Mouse (Mus musculus) hindbrain, embryonic 12.5 days (tissue): Measurements from ENCODE around the gene Pold2. TPM values are rescaled to one million over a fixed set of nuclear protein-coding genes. Genes with fewer than 3 reads are reported as not detected.

ENCODE experiments used
- ATAC-seq: fragments of 200-750 bp; cut with Nextera tagmentation; 2 replicates; pipeline ENCODE4 v1.8.0; 2017; ENCODE audit warnings: moderate TSS enrichment; ENCODE audit not compliant: low FRiP score
- H3K27ac ChIP-seq: fragments of 300-500 bp; sonication (generic); 2 replicates; pipeline ENCODE4 v1.5.1; 2016; ENCODE audit warnings: mild to moderate bottlenecking
- H3K27me3 ChIP-seq: fragments of 300-500 bp; sonication (generic); 2 replicates; pipeline ENCODE4 v1.6.1; 2016; ENCODE audit warnings: mild to moderate bottlenecking
- H3K36me3 ChIP-seq: fragments of 300-500 bp; sonication (generic); 2 replicates; pipeline ENCODE4 v1.6.1; 2016; ENCODE audit warnings: mild to moderate bottlenecking
- H3K4me1 ChIP-seq: fragments of 300-500 bp; sonication (generic); 2 replicates; pipeline ENCODE4 v1.6.1; 2016
- H3K4me2 ChIP-seq: fragments of 300-500 bp; sonication (generic); replicated peaks from 2 replicates; pipeline ENCODE4 v1.6.1; 2016; ENCODE audit warnings: mild to moderate bottlenecking
- H3K4me3 ChIP-seq: fragments of 300-500 bp; sonication (generic); 2 replicates; pipeline ENCODE4 v1.5.1; 2016; ENCODE audit warnings: mild to moderate bottlenecking
- H3K9ac ChIP-seq: fragments of 300-500 bp; sonication (generic); 2 replicates; pipeline ENCODE4 v1.6.1; 2016; ENCODE audit warnings: mild to moderate bottlenecking, moderate library complexity
- H3K9me3 ChIP-seq: fragments of 300-500 bp; sonication (generic); replicated peaks from 2 replicates; pipeline ENCODE4 v1.6.1; 2016; ENCODE audit warnings: mild to moderate bottlenecking
- WGBS: fragments of 180-500 bp; shearing (Covaris S2); methylation state at CpG from one replicate; pipeline ENCODE4 v1.1.7; 2016; 5-methylcytosine and 5-hydroxymethylcytosine counted together
- polyA plus RNA-seq: library from polyadenylated mRNA; unstranded; fragments of >200 nt; fragmentation: Nextera tagmentation; extraction: Ambion mirVana; gene quantifications from 2 replicates; pipeline ENCODE4 v1.2.1, GENCODE M21; 2016

The Pold2 gene
- polyA plus RNA-seq = 79.6 and 84.1 TPM in 2 replicates

- under 1% methylated on average over 38 of the region's 52 CpGs for WGBS
Measured at GRCm38 (mm10) chr11:5877921-5878526, at the start of gene Pold2. Gene Pold2, minus strand, starts transcription at chr11:5878292.

GRCm38 (mm10) chr11:5926696-5927220 lies 48.7 kb upstream of the Pold2 start:
- Histone ChIP-seq H3K4me2 (no peak overlapping the region), H3K4me1 (no peaks in the 10 kb centered on the region), H3K4me3 (no peak overlapping the region), H3K9me3 (no peaks in the 10 kb centered on the region), H3K27me3 (no peaks in the 10 kb centered on the region), H3K9ac (no peak overlapping the region), H3K27ac (no peak overlapping the region), H3K36me3 (no peaks in the 10 kb centered on the region)
- ATAC-seq = no peak
- WGBS = 85% methylated on average over 3 of the region's 3 CpGs

More at GRCm38 (mm10) chr11:5877921-5878526, at the start of gene Pold2:
- Histone ChIP-seq H3K9ac (peak within 1 kb of the TSS; percentile 66), H3K27me3 (no peaks in the 10 kb centered on the region), H3K4me2 (peak within 1 kb of the TSS; percentile 56), H3K4me1 (peaks cover 15% of the 10 kb centered on the region), H3K27ac (peak within 1 kb of the TSS; percentile 90), H3K9me3 (no peaks in the 10 kb centered on the region), H3K4me3 (peak within 1 kb of the TSS; percentile 65), H3K36me3 (peaks cover 23% of the 10 kb centered on the region)
- ATAC-seq = peak; percentile 98

GRCm38 (mm10) chr11:5924699-5925098 lies 46.6 kb upstream of the Pold2 start:
- Histone ChIP-seq H3K27ac (no peak overlapping the region), H3K4me3 (no peak overlapping the region), H3K9me3 (no peaks in the 10 kb centered on the region), H3K4me2 (no peak overlapping the region), H3K36me3 (no peaks in the 10 kb centered on the region), H3K4me1 (no peaks in the 10 kb centered on the region), H3K9ac (no peak overlapping the region), H3K27me3 (no peaks in the 10 kb centered on the region)
- ATAC-seq = no peak
- 57% methylated on average over 8 of the region's 8 CpGs for WGBS

GRCm38 (mm10) chr11:5920323-5920960 lies 42.4 kb upstream of the Pold2 start:
- Histone ChIP-seq H3K4me3 (no peak overlapping the region), H3K4me2 (no peak overlapping the region), H3K27me3 (no peaks in the 10 kb centered on the region), H3K27ac (no peak overlapping the region), H3K36me3 (no peaks in the 10 kb centered on the region), H3K9ac (no peak overlapping the region), H3K9me3 (no peaks in the 10 kb centered on the region), H3K4me1 (no peaks in the 10 kb centered on the region)
- WGBS = 37% methylated on average over 17 of the region's 17 CpGs
- no peak for ATAC-seq

GRCm38 (mm10) chr11:5919606-5920005 lies 41.5 kb upstream of the Pold2 start:
- Histone ChIP-seq H3K27ac (no peak overlapping the region), H3K36me3 (no peaks in the 10 kb centered on the region), H3K9me3 (no peaks in the 10 kb centered on the region), H3K9ac (no peak overlapping the region), H3K4me1 (no peaks in the 10 kb centered on the region), H3K4me2 (no peak overlapping the region), H3K4me3 (no peak overlapping the region), H3K27me3 (no peaks in the 10 kb centered on the region)
- WGBS = 95% methylated on average over 4 of the region's 4 CpGs
- no peak for ATAC-seq

- H3K9me3 ChIP-seq = no peaks in the 10 kb centered on the region
- H3K9ac ChIP-seq = no peak overlapping the region
- no peak overlapping the region for H3K4me2 ChIP-seq
- H3K27ac ChIP-seq = no peak overlapping the region
- H3K27me3 ChIP-seq = no peaks in the 10 kb centered on the region
- H3K36me3 ChIP-seq = no peaks in the 10 kb centered on the region
- no peak overlapping the region for H3K4me3 ChIP-seq
- no peaks in the 10 kb centered on the region for H3K4me1 ChIP-seq
- 65% methylated on average over 2 of the region's 2 CpGs for WGBS
- ATAC-seq = no peak
Measured at GRCm38 (mm10) chr11:5918111-5918510, 40.0 kb upstream of the Pold2 start.

- H3K4me2 ChIP-seq = no peak overlapping the region
- H3K27me3 ChIP-seq = no peaks in the 10 kb centered on the region
- no peaks in the 10 kb centered on the region for H3K4me1 ChIP-seq
- H3K27ac ChIP-seq = no peak overlapping the region
- 82% methylated on average over 8 of the region's 8 CpGs for WGBS
- no peak for ATAC-seq
- no peak overlapping the region for H3K9ac ChIP-seq
- H3K9me3 ChIP-seq = no peaks in the 10 kb centered on the region
- H3K4me3 ChIP-seq = no peak overlapping the region
- H3K36me3 ChIP-seq = no peaks in the 10 kb centered on the region
Measured at GRCm38 (mm10) chr11:5916178-5916548, 38.1 kb upstream of the Pold2 start.

- Histone ChIP-seq H3K4me2 (no peak overlapping the region), H3K36me3 (no peaks in the 10 kb centered on the region), H3K9me3 (no peaks in the 10 kb centered on the region), H3K9ac (no peak overlapping the region), H3K4me1 (no peaks in the 10 kb centered on the region), H3K27me3 (no peaks in the 10 kb centered on the region), H3K27ac (no peak overlapping the region), H3K4me3 (no peak overlapping the region)
- 79% methylated on average over 5 of the region's 5 CpGs for WGBS
- no peak for ATAC-seq
Measured at GRCm38 (mm10) chr11:5915429-5916177, 37.5 kb upstream of the Pold2 start.

GRCm38 (mm10) chr11:5914940-5915339 lies 36.8 kb upstream of the Pold2 start:
- H3K4me1 ChIP-seq = no peaks in the 10 kb centered on the region

GRCm38 (mm10) chr11:5913936-5914335 lies 35.8 kb upstream of the Pold2 start:
- no peak for ATAC-seq
- no peaks in the 10 kb centered on the region for H3K27me3 ChIP-seq
- H3K36me3 ChIP-seq = no peaks in the 10 kb centered on the region
- H3K27ac ChIP-seq = no peak overlapping the region
- H3K4me3 ChIP-seq = no peak overlapping the region
- WGBS = 73% methylated on average over 4 of the region's 4 CpGs
- no peak overlapping the region for H3K4me2 ChIP-seq
- no peaks in the 10 kb centered on the region for H3K4me1 ChIP-seq
- no peaks in the 10 kb centered on the region for H3K9me3 ChIP-seq
- H3K9ac ChIP-seq = no peak overlapping the region

More at GRCm38 (mm10) chr11:5914940-5915339, 36.8 kb upstream of the Pold2 start:
- whole genome bisulfite sequencing = 59% methylated on average over 5 of the region's 5 CpGs
- no peak overlapping the region for H3K4me2 ChIP-seq
- H3K27me3 ChIP-seq = no peaks in the 10 kb centered on the region
- H3K9me3 ChIP-seq = no peaks in the 10 kb centered on the region
- H3K27ac ChIP-seq = no peak overlapping the region
- H3K4me3 ChIP-seq = no peak overlapping the region
- H3K36me3 ChIP-seq = no peaks in the 10 kb centered on the region
- ATAC-seq = no peak
- H3K9ac ChIP-seq = no peak overlapping the region

GRCm38 (mm10) chr11:5913256-5913655 lies 35.2 kb upstream of the Pold2 start:
- Histone ChIP-seq H3K27ac (no peak overlapping the region), H3K36me3 (no peaks in the 10 kb centered on the region)
- WGBS = 69% methylated on average over 8 of the region's 8 CpGs

GRCm38 (mm10) chr11:5912635-5913034 lies 34.5 kb upstream of the Pold2 start:
- ATAC-seq = no peak
- Histone ChIP-seq H3K4me2 (no peak overlapping the region), H3K9me3 (no peaks in the 10 kb centered on the region), H3K4me3 (no peak overlapping the region), H3K9ac (no peak overlapping the region), H3K27ac (no peak overlapping the region), H3K36me3 (no peaks in the 10 kb centered on the region), H3K27me3 (no peaks in the 10 kb centered on the region), H3K4me1 (no peaks in the 10 kb centered on the region)
- WGBS = 39% methylated on average over 5 of the region's 5 CpGs

More at GRCm38 (mm10) chr11:5913256-5913655, 35.2 kb upstream of the Pold2 start:
- Histone ChIP-seq H3K4me1 (no peaks in the 10 kb centered on the region), H3K9ac (no peak overlapping the region), H3K9me3 (no peaks in the 10 kb centered on the region), H3K4me2 (no peak overlapping the region), H3K27me3 (no peaks in the 10 kb centered on the region), H3K4me3 (no peak overlapping the region)
- ATAC-seq = no peak
